Mouse (Mus musculus): ENCODE data around the gene Ano6.
A peak's percentile ranks its signal among the peaks of the same experiment; 100 is the strongest.

The Ano6 gene

DNA sequence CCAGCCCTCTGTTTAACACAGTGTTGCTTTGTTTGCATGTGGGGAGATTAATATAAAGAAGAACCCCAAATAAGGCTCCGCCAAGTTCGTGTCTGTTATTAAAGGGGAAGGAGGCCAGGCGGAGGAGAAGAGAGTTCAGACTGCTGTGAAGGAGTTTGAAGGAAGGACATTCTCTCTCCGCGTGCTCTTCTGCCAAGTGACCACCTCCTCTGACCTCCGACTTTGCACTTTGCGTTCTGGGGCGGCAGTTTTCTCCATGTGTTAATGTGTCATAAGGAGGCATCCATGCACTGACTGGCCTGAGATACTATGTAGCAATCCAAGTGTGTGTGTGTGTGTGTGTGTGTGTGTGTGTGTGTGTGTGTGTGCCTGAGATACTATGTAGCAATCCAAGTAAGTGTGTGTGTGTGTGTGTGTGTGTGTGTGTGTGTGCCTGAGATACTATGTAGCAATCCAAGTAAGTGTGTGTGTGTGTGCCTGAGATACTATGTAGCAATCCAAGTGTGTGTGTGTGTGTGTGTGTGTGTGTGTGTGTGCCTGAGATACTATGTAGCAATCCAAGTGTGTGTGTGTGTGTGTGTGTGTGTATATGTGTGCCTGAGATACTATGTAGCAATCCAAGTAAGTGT is 37.5 kb downstream of the Ano6 start:
- DNase-seq = peak; percentile 37

DNA sequence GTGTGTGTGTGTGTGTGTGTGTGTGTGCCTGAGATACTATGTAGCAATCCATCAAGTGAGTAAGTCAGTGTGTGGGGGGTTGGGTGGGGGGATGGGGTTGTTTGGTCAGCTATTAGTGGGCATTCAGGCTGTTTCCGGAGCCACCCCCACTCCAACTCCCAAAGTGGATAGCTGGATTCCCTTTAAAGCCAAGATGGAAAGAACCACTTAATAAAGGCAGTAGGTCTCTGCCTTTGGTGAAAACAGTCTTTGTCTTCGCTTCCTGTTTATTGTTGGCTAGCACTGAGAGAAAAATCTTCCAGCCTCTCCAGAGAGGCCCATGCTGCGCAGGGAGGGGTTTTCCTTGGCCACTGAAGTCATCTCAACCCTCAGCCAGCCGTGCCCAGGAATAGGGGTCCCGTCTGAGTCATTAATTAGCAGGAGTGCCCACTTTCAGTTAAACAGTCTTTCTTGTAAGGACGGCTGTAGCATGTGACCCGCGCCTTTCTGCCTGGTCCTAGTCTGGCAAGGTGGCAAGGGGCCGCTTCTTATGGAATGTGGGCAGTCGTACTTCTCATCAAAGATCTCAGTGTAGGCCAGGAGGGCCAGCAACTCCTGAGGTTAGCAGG is 38.1 kb downstream of the Ano6 start:
- DNase-seq = peak; percentile 45

DNA sequence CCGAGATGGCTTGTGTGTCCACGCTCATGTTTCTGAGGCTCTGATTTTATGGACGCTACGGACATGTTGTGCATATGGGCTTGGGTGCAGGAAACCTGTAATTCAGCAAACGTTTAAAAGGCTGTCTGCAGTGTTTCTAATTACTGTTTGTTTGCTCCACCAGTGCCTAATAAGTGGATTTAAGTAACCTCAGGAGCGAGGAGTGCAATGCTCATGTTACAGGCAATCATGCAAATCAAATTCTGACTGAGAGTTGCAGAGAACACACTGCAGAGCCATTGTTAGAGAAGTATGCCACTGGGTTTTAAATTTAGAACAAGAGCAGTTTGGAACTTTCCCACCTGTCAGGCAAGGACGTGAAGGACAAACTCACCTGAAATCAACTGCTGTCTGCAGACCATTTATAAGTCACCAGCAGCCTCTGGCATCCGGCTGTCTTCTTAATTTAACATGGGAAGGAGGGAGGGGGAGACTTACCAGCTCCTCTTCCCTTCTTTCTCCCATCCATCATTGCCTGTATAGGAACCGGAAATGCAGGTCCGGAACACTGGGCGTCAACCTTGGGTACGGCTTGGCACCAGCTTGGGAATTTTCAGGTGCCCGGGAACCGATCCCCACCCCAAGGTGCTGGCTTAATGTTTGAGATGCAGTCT is 39.0 kb downstream of the Ano6 start:
- DNase-seq = no peak

DNA sequence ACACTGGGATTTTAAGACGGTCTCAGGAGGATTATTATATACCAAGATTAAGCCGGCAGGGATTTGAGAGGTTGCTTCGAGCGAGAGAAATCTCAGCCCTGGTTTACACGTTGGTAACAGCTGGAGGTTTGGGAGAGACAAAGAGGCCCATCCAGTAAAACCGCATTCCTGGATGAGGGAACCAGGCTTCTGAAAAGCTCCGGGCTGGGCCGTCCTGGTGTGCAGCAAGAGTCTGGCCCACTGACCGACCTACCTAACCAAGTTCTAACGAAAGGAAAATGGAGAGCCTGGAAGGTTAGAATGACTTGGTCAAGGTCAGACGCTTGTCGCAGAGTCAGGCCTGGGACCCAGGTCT is 39.5 kb downstream of the Ano6 start:
- peak; percentile 28 for DNase-seq

DNA sequence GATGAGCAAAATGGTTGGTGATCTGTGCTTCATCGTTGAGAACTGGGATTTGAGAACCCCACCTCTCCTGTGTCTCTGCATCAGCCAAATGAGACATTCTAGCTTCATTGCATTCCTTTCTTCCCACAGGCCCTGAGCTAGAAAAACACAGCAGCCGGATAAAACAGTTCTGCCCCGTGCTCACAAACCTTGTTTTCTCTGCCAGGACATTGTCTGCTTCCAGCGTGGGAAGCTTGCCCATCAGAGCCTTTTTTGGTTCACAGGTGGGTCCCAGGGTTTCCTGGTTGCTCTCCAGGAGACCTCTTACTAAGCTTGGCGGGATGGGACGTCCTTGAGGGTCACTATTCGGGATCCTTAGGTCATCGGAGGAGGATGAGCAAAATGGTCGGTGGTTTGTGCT is 42.6 kb downstream of the Ano6 start:
- no peak for DNase-seq

DNA sequence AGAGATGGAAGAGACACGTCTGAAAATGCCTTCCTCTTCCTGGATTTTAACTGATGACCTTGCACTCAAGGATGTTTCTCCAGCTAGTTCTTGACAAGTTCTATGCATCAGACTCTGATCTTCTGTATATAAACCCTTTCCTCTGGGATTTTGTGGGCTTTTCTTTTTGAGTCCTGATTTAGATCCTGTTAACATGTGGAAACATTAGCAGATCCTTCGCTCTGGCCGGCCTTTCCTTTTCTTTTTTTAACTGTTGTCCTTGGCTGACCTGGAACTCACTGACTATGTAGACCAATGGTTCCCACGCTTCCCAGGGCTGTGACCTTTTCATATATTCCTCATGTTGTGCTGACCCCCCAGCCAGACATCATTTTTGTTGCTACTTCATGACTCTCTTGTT is 45.4 kb downstream of the Ano6 start:
- DNase-seq = no peak

DNA sequence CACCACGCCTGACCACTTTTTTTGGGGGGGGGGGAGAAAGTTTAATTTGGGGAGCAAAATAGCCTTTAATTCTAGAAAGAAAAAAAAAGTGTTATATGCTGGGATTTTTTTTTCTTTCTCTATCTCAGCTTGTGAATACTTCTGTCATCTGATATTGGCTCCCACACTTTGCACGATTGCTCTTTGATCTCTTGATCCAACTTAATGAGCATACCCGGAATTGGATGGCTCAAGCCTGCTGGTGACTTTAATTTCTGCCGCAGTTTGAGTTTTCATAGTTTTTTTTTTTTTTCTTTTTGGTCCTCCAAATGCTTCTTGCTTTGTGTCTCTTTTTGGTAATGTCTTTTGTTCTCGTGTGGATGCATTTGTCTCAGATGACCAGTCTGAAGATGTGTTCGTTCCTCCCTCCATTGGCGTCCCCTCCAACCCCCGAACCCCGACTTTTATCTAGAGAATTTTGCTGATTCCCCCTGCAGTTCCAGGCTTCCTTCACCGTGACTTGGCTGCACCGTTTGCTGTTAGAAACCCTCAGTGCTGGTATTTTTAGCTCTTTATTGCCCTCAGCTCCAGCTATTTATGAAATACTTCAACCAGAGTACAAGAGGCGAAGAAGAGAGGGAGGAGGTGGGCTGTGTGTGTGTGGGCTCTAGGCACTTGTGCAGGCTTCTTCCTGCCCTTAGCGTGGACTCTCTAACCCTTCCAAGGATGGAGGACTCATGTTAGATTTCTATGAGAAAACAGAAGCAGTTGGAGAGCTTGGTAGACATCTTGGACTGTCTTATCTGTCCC is 46.2 kb downstream of the Ano6 start:
- DNase-seq = no peak

DNA sequence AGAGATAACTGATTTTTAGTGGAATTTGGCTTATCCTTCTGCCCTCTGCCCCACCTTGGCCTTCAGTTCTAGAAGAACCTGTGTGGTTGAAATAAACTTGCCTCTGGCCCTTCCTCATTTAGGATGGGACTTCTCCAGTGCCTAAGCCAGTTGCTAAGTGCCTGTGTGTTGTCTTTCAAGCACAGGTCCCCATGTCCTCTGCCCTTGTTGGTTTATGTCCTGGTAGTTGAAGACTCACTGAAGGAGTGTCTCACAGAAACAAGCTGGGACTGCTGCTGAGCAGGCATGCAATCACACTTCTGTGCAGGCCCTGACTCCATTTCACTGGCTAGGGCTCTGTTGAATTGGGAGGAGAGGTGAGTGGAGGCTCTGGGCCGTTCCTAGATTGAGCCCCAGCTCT is 46.9 kb downstream of the Ano6 start:
- DNase-seq = no peak

DNA sequence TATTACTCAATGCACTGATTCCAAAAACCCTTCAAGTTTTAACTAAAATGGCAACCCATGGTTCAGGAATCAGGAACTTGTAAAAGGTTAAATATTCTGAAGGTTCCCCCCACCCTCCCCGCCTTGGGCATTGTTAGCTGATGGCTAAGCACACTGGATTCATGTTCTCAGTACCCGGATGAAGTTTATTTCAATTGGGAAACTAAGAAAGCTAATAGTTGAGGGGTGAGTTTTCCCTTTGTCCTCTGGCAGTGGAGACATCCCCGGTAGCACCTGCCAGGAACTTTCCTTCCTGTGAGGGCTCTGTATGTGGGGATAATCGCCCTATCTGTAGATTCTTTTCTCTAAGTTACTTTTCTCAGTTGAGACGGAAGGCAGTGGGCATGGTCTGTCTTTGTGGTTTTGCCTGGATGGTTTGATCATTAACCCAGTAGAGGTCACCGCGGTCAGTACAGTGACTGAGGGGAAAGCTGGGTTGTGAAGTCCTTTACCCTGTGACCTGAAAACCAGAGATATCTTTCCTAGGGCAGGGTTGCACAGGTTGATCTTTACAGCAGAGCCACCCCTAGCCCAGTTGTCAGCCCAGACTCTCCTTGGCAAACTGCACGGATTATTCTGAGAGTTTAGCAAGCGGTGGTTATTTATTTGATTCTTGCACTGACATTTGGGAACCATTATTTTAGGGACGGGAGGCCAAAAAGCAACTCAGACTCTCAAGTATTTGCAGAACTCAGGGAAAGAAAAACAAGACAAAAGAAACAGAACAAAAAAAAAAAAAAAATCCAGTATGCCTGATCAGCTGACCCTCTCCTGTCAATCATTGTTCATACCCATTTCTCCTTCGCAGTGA is 47.8 kb downstream of the Ano6 start:
- DNase-seq = no peak

DNA sequence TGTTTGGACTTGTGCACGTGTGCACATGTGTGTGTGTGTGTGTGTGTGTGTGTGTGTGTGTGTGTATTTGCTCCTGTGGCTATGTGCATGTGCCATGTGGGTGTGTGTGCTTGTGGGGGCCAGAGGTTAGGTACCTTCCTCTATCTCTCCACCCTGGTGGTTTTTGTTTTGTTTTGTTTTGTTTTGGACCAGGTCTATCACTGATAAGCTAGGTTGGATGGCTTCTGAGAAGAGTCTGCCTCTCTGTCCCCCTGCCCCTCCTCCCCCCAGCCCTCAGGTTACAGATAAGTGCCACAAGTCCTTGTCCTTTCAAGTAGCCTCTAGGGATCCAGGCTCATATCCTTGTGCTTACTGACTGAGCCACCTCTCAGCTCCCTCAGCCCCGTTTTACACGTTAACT is 49.1 kb downstream of the Ano6 start:
- no peak for DNase-seq

DNA sequence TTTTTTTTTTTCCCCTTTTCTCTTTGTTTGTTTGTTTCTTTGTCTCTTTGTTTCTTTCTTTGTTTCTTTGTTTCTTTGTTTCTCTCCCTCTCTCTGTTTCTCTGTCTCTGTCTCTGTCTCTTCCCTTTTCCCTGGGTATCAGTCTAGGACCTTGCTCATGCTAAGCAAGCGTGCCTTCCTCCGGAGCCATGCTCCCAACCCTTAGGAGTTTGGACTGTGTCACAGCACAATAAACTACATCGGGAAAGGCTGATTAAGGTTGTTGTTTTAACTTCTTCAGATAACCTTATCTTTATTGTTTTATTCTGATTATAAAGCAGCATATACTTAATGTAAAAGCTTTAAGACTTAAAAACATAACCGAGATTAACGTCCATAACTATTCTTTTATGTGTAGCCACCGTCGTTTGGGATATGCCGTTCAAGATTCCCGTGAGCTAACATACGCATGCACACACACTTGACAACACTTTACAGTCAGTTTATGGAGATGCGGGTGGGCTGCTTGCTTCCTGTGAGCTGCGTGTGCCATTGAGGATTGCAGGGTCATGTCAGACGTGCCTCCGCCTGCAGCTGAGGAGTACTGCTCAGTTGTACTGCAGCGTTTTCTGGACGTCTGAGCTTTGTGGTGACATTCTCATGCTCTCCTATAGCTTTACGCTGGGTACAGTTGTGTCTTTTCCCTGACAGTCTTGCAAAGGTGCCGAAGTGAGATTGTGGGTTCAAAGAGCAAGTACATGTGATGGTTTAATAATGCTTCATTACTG is 52.7 kb downstream of the Ano6 start:
- DNase-seq = no peak

DNA sequence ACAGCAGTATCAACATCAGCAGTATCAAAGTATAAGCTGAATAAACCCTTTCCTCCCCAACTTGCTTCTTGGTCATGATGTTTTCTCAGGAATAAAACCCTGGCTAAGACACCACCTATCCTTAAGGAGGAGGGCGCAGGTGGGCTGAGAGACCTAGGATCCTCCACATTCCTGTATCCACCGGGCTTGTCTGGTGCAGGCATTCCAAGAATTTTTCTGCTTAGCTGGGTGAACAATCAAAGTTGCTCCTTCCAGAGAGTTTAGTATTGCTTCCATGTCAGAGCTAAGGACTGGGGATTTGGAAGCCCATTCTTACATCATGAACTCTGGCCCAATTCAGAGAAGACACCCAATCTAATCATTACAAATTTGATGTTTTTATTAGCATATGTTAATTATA is 53.8 kb downstream of the Ano6 start:
- DNase-seq = no peak

DNA sequence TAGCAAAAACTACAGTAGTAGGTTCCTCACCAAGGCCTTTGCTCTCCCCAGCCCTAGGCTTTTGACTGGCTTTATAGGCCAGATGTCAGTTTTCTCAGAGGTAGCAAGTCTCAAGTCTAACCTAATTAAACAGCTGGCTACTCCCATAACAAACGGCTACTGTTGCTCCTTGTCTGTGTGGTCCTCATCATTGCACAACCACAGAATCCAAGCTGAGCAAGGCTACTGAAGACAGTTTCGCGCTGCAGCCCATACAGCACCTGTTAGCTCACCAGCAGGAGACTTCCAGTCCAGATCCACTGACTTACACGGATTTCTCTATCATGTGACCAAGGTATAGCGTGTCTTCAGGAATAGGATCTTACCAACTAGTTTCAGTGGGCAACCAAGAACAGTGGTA is 55.5 kb downstream of the Ano6 start:
- no peak for DNase-seq

DNA sequence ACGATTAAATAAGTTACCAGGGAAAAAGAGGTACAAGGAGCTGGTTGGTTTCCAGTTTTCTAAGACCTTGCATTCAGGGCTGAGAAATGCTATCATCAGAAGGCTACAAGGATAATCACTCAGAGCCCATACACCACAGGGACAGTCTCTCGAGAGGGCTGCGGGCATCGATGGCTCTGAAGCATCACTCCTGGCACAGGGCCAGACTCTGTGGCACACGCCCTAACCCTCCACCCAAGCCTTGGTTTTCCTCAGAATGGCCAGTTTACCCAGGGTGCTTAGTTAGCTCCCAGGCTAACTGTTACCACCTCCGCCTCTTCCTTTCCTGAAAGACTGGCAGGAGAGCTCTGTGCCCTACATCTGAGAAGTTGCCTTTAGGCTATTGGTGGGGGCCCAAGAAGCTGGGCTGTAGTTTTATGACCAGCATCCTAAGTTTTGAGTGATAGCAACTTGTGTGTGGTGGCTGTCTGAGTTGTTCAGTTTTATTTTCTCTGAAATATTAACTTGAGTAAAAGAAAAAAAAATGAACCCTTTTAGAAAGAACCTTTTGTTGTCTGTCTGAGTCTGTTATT is 57.9 kb downstream of the Ano6 start:
- no peak for DNase-seq

DNA sequence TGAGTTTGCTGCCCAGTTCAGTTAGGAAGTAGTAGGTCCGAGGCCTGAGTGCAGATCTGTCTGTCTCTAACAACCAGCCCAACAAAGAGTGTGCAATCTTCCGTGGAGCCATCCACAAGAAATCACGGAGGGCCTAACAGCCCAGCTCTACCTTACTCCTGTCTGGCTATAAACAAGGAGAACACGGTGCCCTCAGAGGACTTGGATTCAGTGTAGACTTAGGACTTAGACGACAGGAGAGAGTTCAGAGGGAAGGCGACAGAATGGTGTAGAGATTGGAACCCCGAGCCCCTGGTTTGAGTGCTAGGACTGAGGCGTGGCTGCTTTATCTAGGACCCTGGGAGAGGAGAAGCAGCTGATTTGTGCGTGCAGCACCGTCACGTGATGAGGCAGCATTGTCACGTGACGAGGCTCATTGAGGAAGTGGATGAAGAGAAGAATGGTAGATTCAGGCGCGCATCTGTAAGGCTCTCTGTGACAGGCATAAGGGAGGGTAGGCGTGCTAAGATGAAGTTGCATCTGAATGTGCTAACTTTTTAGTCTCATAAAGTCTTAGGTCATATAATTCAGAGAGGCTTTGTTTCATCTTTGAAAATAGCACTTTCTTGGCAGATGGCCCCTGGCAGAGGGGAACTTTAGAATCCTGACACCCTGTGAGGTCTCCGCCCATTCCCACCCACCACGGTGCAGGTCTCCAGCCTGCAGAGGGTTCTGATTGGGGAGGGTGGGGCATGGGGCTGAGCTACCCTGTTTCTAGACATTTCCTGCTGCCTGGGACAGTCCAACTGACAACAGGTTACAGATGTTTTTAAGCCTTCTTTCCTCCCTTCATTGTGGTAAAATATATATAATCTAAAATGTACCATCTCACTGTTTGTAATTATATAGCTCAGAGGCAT is 59.1 kb downstream of the Ano6 start:
- DNase-seq = peak; percentile 41

DNA sequence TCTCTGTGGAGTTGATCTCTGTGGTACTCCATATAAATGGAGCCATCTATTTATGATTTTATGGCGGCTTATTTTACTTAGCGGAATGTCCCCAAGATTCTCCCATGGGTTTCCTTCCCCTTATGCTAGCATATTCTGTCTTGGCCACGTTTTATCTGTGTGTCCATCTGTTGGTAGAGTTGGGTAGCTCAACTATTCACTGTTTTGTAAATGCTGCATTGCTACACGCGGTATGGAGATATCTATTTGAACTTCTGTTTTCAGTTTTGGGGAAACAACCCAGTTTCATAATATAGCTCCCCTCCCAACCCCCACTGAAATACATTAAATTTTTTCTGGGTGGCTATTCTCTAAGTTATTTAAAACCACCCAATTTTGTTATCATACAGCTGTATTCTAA is 59.9 kb downstream of the Ano6 start:
- no peak for DNase-seq

DNA sequence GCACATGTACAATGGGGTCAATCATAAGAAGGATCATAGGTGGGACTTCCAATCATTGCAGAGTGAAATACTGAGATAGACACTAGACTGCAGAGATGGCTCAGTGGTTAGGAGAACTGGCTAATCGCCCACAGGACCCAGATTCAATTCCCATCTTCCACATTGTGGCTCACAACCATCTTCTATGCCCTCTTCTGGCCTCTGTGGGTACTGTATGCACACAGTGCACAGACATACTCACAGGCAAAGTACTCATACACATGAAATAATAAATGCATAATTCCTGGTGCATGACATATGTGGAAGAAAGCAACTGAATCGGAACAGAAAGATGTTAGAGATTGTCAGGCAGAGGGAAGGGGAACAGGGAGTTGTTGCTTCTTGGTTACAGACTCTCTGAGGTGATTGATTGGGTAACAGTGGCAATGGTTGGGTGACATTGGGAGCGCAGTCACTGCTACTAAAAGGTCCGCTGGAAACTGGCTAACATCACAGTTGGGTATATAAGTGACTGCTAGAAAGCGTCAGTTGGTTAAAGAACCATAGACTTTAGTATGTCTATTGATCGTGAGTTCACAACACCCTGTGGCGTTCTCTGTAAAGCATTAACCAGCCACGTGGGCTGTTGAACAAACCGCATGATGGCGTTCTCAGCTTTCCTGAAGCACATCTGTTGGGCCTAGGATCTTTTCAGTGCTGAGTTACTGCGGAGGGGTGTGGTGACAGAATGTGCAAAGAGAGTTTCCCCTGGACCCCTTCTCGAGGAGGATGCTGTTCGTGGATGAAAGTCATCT is 64.6 kb downstream of the Ano6 start:
- no peak for DNase-seq

DNA sequence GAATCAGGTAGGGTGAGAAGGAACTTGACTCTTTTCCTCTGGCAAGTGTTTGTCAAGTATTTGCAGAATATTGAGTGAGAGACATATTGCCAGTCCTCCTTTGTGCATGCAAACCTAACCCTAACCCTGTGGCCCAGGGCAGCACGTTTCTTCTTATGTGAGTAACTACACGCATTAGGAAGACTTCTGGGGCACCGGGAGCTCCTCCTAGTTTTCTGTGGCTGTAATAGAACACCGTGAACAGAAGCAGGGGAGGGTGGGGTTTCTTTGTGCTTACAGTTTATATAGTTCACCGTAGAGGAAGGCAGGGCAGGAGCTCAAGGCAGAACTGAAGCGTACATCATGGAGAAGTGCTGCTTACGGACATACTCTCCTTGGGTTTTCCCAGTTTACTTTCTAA is 65.3 kb downstream of the Ano6 start:
- DNase-seq = peak; percentile 52

DNA sequence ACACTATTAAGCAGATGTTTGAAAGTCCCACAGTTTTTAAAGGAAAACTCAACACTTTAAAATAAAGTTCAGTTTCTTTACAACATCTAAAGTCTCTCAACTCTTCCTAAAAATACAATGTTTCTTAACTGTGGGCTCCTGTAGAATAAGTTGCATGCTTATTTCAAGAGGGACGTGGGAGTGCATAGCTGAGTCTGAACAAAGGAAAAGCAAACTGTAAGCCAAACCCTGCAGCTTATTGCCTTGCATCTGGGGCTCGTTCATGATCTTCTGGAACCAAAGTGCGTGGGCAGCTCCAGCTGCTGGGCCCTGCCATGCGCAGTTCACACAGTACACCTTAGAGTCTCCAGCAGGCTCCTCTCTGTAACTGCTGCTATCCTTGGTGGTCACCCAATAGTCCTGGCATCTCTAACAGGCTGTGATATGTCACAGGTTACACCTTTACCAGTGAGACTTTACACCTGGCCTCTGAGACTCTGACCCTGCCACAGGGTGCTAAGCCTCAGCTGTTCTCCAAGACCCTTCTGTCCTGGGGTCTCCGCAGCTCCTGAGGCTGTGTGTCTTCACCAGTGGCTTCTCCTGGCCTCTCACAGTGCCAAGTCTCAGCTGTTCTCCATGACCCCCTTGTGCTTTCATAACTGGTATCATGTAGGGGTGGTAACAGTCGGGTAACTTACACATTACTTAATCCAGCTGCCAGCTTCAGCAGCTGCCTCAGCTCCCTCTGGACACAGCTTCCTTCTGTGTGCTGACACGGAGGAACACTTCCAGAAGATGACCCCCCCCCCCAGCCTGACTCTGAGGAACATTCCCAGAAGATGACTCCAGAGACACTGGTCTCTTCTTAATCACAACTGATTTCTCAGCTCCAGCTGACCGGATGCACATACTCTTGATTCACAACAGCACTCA is 66.3 kb downstream of the Ano6 start:
- no peak for DNase-seq
